Mouse (Mus musculus): ENCODE measurements around the gene Nkx2-5.

Nkx2-5 gene

DNA sequence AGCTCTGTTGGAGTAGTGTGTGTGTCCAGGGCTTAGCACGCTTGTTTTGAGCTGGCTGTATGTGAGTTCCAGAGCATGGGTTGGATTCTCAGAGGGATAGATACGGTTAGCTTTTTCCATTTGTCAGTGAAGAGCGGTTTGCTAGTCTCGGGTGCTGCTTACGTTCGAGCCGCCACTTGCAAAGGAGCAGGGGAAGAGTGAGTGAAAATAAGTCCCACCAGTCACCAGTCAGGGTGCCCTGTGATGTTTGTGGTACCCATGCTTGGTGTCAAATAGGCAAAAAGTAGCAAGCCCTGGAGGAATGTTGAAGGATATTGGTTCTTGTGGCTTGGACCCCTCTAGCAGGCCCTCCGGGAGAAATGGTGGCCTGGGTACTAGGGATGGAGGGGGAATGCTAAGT is 55.8 kb downstream of the Nkx2-5 start:
- no peak for DNase-seq (ENCODE audit: low spot score)

Measured in ovary, postnatal 14 days (tissue).